Mouse (Mus musculus) kidney, postnatal 14 days (tissue): Measurements from ENCODE around the gene Tnrc18.
"Not testable (repeated sequence)": the region's sequence is repeated elsewhere in the genome, so short reads cannot be mapped to it uniquely, and the experiment has no call there.

Source experiments
- DNase-seq: peaks from one replicate; pipeline ENCODE4 v3.0.0; 2022; ENCODE audit warnings: mixed read lengths

Gene Tnrc18

GRCm38 (mm10) chr5:142817524-142818434, at the start of gene Tnrc18:
Gene Tnrc18 (minus strand): TSS chr5:142817662.
- peak; percentile 100 for DNase-seq

- no peak for DNase-seq
Observed at GRCm38 (mm10) chr5:142857763-142858229, 40.3 kb upstream of the Tnrc18 start.

- no peak for DNase-seq
Observed at GRCm38 (mm10) chr5:142856408-142856807, 38.9 kb upstream of the Tnrc18 start.

- DNase-seq: peak; percentile 47
Observed at GRCm38 (mm10) chr5:142854877-142855276, 37.4 kb upstream of the Tnrc18 start.

- DNase-seq: no peak
Observed at GRCm38 (mm10) chr5:142853585-142853984, 36.1 kb upstream of the Tnrc18 start.

- no peak for DNase-seq
Observed at GRCm38 (mm10) chr5:142851681-142852049, 34.2 kb upstream of the Tnrc18 start.

GRCm38 (mm10) chr5:142850916-142851680, 33.6 kb upstream of the Tnrc18 start:
- no peak for DNase-seq

- no peak for DNase-seq
Observed at GRCm38 (mm10) chr5:142850476-142850875, 33.0 kb upstream of the Tnrc18 start.

GRCm38 (mm10) chr5:142848911-142849310, 31.4 kb upstream of the Tnrc18 start:
- DNase-seq: no peak

GRCm38 (mm10) chr5:142848149-142848548, 30.7 kb upstream of the Tnrc18 start:
- DNase-seq: no peak

- DNase-seq: no peak
Observed at GRCm38 (mm10) chr5:142844467-142844866, 27.0 kb upstream of the Tnrc18 start.

- DNase-seq: peak; percentile 34
Observed at GRCm38 (mm10) chr5:142842137-142842642, 24.7 kb upstream of the Tnrc18 start.

- DNase-seq: peak; percentile 37
Observed at GRCm38 (mm10) chr5:142841372-142842136, 24.1 kb upstream of the Tnrc18 start.

GRCm38 (mm10) chr5:142837427-142837826, 20.0 kb upstream of the Tnrc18 start:
- DNase-seq: not testable (repeated sequence)

GRCm38 (mm10) chr5:142836891-142837290, 19.4 kb upstream of the Tnrc18 start:
- no peak for DNase-seq

- no peak for DNase-seq
Observed at GRCm38 (mm10) chr5:142833646-142834438, 16.4 kb upstream of the Tnrc18 start.

GRCm38 (mm10) chr5:142826131-142826530, 8.7 kb upstream of the Tnrc18 start:
- no peak for DNase-seq

- peak; percentile 59 for DNase-seq
Observed at GRCm38 (mm10) chr5:142825665-142826064, 8.2 kb upstream of the Tnrc18 start.

- no peak for DNase-seq
Observed at GRCm38 (mm10) chr5:142824091-142824490, 6.6 kb upstream of the Tnrc18 start.

- peak; percentile 93 for DNase-seq
Observed at GRCm38 (mm10) chr5:142823096-142824062, 5.9 kb upstream of the Tnrc18 start.
